Mouse (Mus musculus): ENCODE measurements around the gene Vsig1. TPM values are rescaled to one million over a fixed set of nuclear protein-coding genes. Genes with fewer than 3 reads are reported as not detected.

Gene Vsig1
- 0.13 TPM in 1 of 2 replicates, not detected in the other for polyA plus RNA-seq (2015; fragmentation: Nextera tagmentation; extraction: Ambion mirVana)

DNA sequence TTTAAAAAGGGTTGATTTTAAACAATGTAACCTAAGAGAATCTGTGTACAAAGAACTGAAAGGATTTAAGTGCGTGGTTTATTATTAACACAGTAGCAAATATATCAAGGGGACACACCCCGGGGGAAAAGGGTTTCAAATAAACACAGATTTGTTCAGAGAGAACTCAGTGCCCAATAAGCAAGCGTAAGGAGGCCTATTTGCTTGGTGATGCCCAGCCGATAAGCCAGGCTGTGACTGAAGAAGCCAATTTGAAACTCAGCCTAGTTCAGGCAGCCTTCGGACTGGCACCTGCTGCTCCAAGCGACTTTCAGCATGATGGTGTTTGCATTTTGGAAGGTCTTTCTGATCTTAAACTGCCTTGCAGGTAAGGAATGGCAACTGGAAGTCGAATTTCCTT lies at the start of gene Vsig1:
Gene Vsig1 (plus strand): TSS at position 249 of the 400 bp plus-strand sequence.
- Histone ChIP-seq H3K27me3 (ENCODE audit: control insufficient read depth, insufficient read depth, low read depth, low read length) (no peaks in the 10 kb centered on the region), H3K9me3 (replicated peaks; ENCODE audit: control insufficient read depth, low read length) (no peaks in the 10 kb centered on the region), H3K4me1 (ENCODE audit: control insufficient read depth, low read depth, low read length) (no peaks in the 10 kb centered on the region), H3K4me2 (ENCODE audit: low read depth, low read length) (no peak within 1 kb of the TSS), H3K4me3 (ENCODE audit: low read depth, low read length) (no peak within 1 kb of the TSS), H3K9ac (ENCODE audit: low read depth, low read length) (no peak within 1 kb of the TSS), H3K27ac (ENCODE audit: low read length) (no peak within 1 kb of the TSS), H3K36me3 (ENCODE audit: control insufficient read depth, insufficient read depth) (no peaks in the 10 kb centered on the region)
- 50% methylated on average over 7 of the region's 7 CpGs for WGBS (ENCODE audit: insufficient replicate concordance)
- ATAC-seq (ENCODE audit: low read depth) = no peak

DNA sequence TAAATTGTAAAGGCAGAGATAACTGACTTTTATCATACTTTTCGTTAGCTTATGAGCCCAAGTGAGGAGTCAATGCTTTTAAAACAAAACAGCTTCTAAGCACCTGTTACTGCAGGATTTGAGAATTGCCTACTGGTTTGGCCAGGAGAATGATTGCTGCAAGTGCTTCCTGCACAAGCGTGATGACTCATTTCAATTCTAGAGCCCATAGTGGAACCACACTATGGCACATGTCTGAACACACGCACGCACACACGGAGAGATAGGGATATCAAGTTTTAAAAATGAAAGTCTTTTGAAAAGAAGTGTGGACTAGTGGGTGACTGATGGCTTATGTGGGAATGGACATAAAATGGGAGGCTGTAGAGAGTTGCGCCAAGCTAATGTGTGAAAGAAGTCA lies 44.6 kb upstream of the Vsig1 start:
- no peak overlapping the region for H3K4me2 ChIP-seq (ENCODE audit: low read depth, low read length)
- H3K4me1 ChIP-seq (ENCODE audit: control insufficient read depth, low read depth, low read length) = no peaks in the 10 kb centered on the region
- H3K36me3 ChIP-seq (ENCODE audit: control insufficient read depth, insufficient read depth) = no peaks in the 10 kb centered on the region
- ATAC-seq (ENCODE audit: low read depth) = no peak
- H3K27ac ChIP-seq (ENCODE audit: low read length) = no peak overlapping the region
- H3K4me3 ChIP-seq (ENCODE audit: low read depth, low read length) = no peak overlapping the region
- 72% methylated on average over 6 of the region's 6 CpGs for WGBS (ENCODE audit: insufficient replicate concordance)
- H3K9me3 ChIP-seq (replicated peaks; ENCODE audit: control insufficient read depth, low read length) = no peaks in the 10 kb centered on the region
- H3K27me3 ChIP-seq (ENCODE audit: control insufficient read depth, insufficient read depth, low read depth, low read length) = no peaks in the 10 kb centered on the region; the same call in 1 of the 2 replicates
- no peak overlapping the region for H3K9ac ChIP-seq (ENCODE audit: low read depth, low read length)

DNA sequence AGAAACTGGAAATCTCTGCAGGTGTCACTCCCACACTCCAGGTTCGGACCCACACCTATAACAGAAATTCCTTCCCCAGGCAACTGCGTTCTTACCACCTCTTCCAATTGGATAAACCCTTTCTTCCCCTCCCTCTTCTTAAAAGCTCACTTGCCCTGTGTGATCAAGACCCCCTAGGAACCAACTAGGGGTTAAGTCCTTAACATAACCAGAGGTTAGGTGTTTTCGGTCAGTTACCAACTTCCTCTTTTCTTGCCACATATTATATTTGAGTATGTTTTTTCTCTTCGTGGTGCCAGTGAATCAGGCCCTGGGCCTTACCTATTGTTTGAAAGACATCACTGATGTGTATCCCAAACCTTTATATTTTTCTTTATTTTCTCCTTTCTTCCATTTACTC lies 44.0 kb upstream of the Vsig1 start:
- 56% methylated on average over 4 of the region's 4 CpGs for WGBS (ENCODE audit: insufficient replicate concordance)
- H3K27ac ChIP-seq (ENCODE audit: low read length) = no peak overlapping the region

DNA sequence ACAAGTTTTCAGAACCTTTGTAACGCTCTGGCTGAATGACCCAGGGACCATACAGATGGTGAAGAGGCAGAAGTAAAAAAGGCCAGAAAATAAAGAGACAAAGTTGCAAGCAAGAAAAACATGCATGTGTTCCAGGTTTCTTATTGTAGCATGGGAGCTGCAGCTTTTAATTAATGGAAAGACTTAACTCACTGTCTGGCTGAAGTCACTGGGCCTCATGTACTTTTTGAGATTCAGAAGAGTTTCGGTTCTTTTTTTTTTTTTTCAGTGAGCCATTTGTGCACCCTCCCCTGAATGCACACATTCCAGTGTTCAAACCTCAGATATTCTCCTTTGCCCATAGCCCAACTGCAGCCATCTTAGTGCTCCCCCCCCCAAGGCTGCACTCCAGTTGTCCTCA lies 20.2 kb upstream of the Vsig1 start:
- Histone ChIP-seq H3K9ac (ENCODE audit: low read depth, low read length) (no peak overlapping the region), H3K27me3 (ENCODE audit: control insufficient read depth, insufficient read depth, low read depth, low read length) (no peaks in the 10 kb centered on the region), H3K4me2 (ENCODE audit: low read depth, low read length) (no peak overlapping the region), H3K9me3 (replicated peaks; ENCODE audit: control insufficient read depth, low read length) (no peaks in the 10 kb centered on the region), H3K4me1 (ENCODE audit: control insufficient read depth, low read depth, low read length) (no peaks in the 10 kb centered on the region), H3K36me3 (ENCODE audit: control insufficient read depth, insufficient read depth) (no peaks in the 10 kb centered on the region), H3K4me3 (ENCODE audit: low read depth, low read length) (no peak overlapping the region), H3K27ac (ENCODE audit: low read length) (no peak overlapping the region)
- WGBS (ENCODE audit: insufficient replicate concordance) = 54% methylated on average over 2 of the region's 2 CpGs
- ATAC-seq (ENCODE audit: low read depth) = no peak

More for the DNA sequence above, 44.0 kb upstream of the Vsig1 start:
- H3K9me3 ChIP-seq (replicated peaks; ENCODE audit: control insufficient read depth, low read length) = no peaks in the 10 kb centered on the region
- no peak overlapping the region for H3K4me2 ChIP-seq (ENCODE audit: low read depth, low read length)
- ATAC-seq (ENCODE audit: low read depth) = no peak
- no peak overlapping the region for H3K9ac ChIP-seq (ENCODE audit: low read depth, low read length)
- no peaks in the 10 kb centered on the region for H3K4me1 ChIP-seq (ENCODE audit: control insufficient read depth, low read depth, low read length)
- H3K27me3 ChIP-seq (ENCODE audit: control insufficient read depth, insufficient read depth, low read depth, low read length) = no peaks in the 10 kb centered on the region; the same call in 1 of the 2 replicates
- H3K36me3 ChIP-seq (ENCODE audit: control insufficient read depth, insufficient read depth) = no peaks in the 10 kb centered on the region
- H3K4me3 ChIP-seq (ENCODE audit: low read depth, low read length) = no peak overlapping the region

DNA sequence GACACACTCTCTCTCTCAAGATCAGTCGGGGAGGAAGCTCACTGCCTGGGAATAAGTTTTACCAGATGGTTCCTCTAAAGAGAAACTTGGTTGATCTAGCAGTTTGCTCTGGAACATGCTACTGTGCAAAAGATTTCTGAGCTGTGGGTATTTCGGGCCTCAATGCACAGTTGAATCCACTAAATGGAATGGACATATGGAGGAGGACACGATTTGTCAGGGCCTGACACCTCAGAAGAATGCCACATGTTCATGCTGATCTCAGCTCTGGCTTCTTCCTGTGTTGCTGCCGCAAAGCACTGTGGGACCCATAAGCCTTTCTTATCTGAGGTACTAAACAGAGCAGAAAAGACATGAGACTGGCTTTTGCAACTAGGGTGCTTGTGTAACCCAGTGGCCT lies 15.6 kb upstream of the Vsig1 start:
- no peaks in the 10 kb centered on the region for H3K36me3 ChIP-seq (ENCODE audit: control insufficient read depth, insufficient read depth)
- no peaks in the 10 kb centered on the region for H3K27me3 ChIP-seq (ENCODE audit: control insufficient read depth, insufficient read depth, low read depth, low read length)
- 58% methylated on average over 4 of the region's 4 CpGs for WGBS (ENCODE audit: insufficient replicate concordance)
- no peak for ATAC-seq (ENCODE audit: low read depth)
- H3K9ac ChIP-seq (ENCODE audit: low read depth, low read length) = no peak overlapping the region
- no peaks in the 10 kb centered on the region for H3K9me3 ChIP-seq (replicated peaks; ENCODE audit: control insufficient read depth, low read length)
- H3K4me1 ChIP-seq (ENCODE audit: control insufficient read depth, low read depth, low read length) = no peaks in the 10 kb centered on the region
- H3K27ac ChIP-seq (ENCODE audit: low read length) = no peak overlapping the region
- H3K4me2 ChIP-seq (ENCODE audit: low read depth, low read length) = no peak overlapping the region
- no peak overlapping the region for H3K4me3 ChIP-seq (ENCODE audit: low read depth, low read length)

DNA sequence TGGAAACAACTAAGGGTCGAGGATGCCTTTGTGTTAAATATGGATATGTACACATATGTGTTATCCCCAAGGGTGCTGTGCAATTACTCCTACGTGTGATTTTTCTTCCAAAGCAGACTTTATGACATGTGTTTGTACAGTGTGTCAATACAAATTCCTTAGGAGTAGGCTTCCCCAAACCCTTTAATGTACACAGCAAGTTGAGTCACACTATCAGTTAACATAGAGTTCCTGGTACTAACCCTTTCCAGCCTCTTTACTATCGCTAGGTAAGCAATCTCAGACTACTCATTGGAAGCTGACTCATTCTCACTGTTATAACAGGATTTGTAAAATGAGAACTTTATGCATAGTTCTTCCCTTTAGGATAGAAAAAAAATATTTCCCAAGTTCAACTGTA lies 3.9 kb upstream of the Vsig1 start:
- Histone ChIP-seq H3K9ac (ENCODE audit: low read depth, low read length) (no peak overlapping the region), H3K4me1 (ENCODE audit: control insufficient read depth, low read depth, low read length) (no peaks in the 10 kb centered on the region), H3K27me3 (ENCODE audit: control insufficient read depth, insufficient read depth, low read depth, low read length) (no peaks in the 10 kb centered on the region), H3K27ac (ENCODE audit: low read length) (no peak overlapping the region), H3K4me2 (ENCODE audit: low read depth, low read length) (no peak overlapping the region), H3K9me3 (replicated peaks; ENCODE audit: control insufficient read depth, low read length) (no peaks in the 10 kb centered on the region), H3K36me3 (ENCODE audit: control insufficient read depth, insufficient read depth) (no peaks in the 10 kb centered on the region), H3K4me3 (ENCODE audit: low read depth, low read length) (no peak overlapping the region)
- WGBS (ENCODE audit: insufficient replicate concordance) = 62% methylated on average over 3 of the region's 3 CpGs
- no peak for ATAC-seq (ENCODE audit: low read depth)

DNA sequence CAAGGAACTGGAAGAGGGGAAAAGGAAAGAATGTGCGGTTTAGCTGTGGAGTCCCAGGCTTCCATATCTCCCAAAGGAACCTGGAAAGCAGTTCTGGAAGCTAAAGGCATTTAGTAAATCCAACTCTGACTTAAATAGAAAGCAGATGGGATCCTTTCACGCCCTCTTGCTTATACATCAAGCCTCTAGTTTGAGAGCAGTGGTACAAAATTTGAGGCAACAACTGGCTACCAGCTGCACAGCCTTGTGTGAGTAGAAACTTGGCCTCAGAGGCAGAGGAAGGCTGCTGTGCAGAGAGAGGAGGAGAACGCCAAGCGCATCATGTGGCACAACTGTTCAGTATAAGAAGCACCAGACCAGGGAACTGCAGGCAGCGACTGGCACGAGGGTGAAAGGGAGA lies 13.9 kb downstream of the Vsig1 start:
- 69% methylated on average over 6 of the region's 6 CpGs for WGBS (ENCODE audit: insufficient replicate concordance)
- no peak for ATAC-seq (ENCODE audit: low read depth)
- no peaks in the 10 kb centered on the region for H3K36me3 ChIP-seq (ENCODE audit: control insufficient read depth, insufficient read depth)
- H3K27ac ChIP-seq (ENCODE audit: low read length) = no peak overlapping the region
- H3K27me3 ChIP-seq (ENCODE audit: control insufficient read depth, insufficient read depth, low read depth, low read length) = peaks cover 2% of the 10 kb centered on the region
- no peak overlapping the region for H3K4me2 ChIP-seq (ENCODE audit: low read depth, low read length)
- H3K4me1 ChIP-seq (ENCODE audit: control insufficient read depth, low read depth, low read length) = no peaks in the 10 kb centered on the region
- no peak overlapping the region for H3K4me3 ChIP-seq (ENCODE audit: low read depth, low read length)
- no peak overlapping the region for H3K9ac ChIP-seq (ENCODE audit: low read depth, low read length)
- H3K9me3 ChIP-seq (replicated peaks; ENCODE audit: control insufficient read depth, low read length) = no peaks in the 10 kb centered on the region

DNA sequence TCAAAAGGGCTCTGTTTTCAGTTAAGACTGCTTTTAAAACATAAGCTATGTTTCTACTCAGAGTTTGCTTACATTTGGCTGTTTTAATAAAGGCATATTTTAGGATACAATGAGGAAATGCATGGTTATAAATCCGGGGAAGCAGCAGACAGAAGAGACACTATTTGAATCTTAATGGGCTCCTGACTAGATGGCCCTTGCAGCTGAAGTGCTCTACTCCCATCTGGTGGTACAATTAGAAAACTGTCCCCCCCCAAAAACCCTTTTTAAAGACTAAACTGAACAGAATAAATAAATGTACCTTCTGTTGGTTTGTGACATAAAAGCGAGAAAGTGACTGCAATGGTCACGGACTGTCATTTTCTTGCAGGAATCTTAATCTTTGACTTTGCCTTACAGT lies 24.7 kb downstream of the Vsig1 start:
- Histone ChIP-seq H3K4me1 (ENCODE audit: control insufficient read depth, low read depth, low read length) (no peaks in the 10 kb centered on the region), H3K27ac (ENCODE audit: low read length) (no peak overlapping the region), H3K9me3 (replicated peaks; ENCODE audit: control insufficient read depth, low read length) (no peaks in the 10 kb centered on the region), H3K4me3 (ENCODE audit: low read depth, low read length) (no peak overlapping the region), H3K9ac (ENCODE audit: low read depth, low read length) (no peak overlapping the region), H3K4me2 (ENCODE audit: low read depth, low read length) (no peak overlapping the region), H3K36me3 (ENCODE audit: control insufficient read depth, insufficient read depth) (no peaks in the 10 kb centered on the region), H3K27me3 (ENCODE audit: control insufficient read depth, insufficient read depth, low read depth, low read length) (no peaks in the 10 kb centered on the region)
- no peak for ATAC-seq (ENCODE audit: low read depth)
- WGBS (ENCODE audit: insufficient replicate concordance) = 57% methylated on average over 3 of the region's 3 CpGs

DNA sequence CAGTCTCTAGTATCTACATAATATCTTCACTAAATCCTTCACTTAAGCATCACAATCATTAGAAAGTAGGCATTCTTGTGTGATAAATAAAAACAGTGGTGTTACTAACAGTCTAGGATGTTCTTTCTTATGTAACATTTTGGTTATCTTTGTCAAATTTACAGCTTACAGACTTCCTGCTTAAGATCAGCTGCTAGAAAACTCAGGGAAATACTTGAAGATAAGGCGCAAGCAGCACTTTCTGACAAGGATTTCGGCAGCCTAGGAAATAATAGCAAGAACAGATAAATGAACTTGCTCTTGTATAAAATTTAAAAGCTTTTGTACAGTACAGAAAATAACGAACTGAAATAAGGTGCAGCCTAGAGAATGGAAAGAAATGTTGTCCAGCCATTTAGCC lies 25.9 kb downstream of the Vsig1 start:
- no peaks in the 10 kb centered on the region for H3K36me3 ChIP-seq (ENCODE audit: control insufficient read depth, insufficient read depth)
- H3K27ac ChIP-seq (ENCODE audit: low read length) = no peak overlapping the region
- no peaks in the 10 kb centered on the region for H3K9me3 ChIP-seq (replicated peaks; ENCODE audit: control insufficient read depth, low read length)
- no peak for ATAC-seq (ENCODE audit: low read depth)
- H3K27me3 ChIP-seq (ENCODE audit: control insufficient read depth, insufficient read depth, low read depth, low read length) = no peaks in the 10 kb centered on the region
- no peak overlapping the region for H3K4me2 ChIP-seq (ENCODE audit: low read depth, low read length)
- no peaks in the 10 kb centered on the region for H3K4me1 ChIP-seq (ENCODE audit: control insufficient read depth, low read depth, low read length)
- no peak overlapping the region for H3K4me3 ChIP-seq (ENCODE audit: low read depth, low read length)
- no peak overlapping the region for H3K9ac ChIP-seq (ENCODE audit: low read depth, low read length)
- 33% methylated on average over 3 of the region's 3 CpGs for WGBS (ENCODE audit: insufficient replicate concordance)
